Mouse (Mus musculus) left cerebral cortex, adult 11 months (tissue): ENCODE measurements around the gene Dgcr2.
A peak's percentile ranks its signal among the peaks of the same experiment; 100 is the strongest.

Experiments used
- DNase-seq: peaks from one replicate; pipeline ENCODE4 v3.0.0; 2022; ENCODE audit warnings: low spot score

Dgcr2 gene

DNA sequence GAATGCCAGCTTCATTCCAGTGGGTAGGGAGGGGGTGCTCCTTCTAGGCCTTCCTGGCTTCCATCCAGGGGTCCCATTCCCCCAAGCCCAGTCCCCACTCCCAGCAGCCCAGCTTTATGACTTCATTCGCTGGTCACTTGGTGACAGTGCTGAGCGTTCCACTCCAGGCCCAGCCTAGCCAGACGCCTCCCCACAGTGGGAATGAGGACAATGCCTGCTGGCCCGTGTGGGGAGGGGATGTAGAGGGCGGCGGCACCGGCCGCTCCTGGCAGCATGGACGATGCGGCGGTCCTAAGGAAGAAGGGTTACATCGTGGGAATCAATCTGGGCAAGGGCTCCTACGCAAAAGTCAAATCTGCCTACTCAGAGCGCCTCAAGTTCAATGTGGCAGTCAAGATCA lies at the start of gene Dgcr2, which contains the start of gene Tssk2:
Gene Dgcr2 (minus strand): TSS at position 101 of the 400 bp plus-strand sequence.
Gene Tssk2 (plus strand): TSS at position 176 of the 400 bp plus-strand sequence.
- no peak for DNase-seq

- no peak for DNase-seq
These were observed 46.9 kb upstream of the Dgcr2 start for GRCm38 (mm10) chr16:17945081-17945831.

- no peak for DNase-seq
These were observed 45.1 kb upstream of the Dgcr2 start for GRCm38 (mm10) chr16:17943466-17943865.

GRCm38 (mm10) chr16:17939255-17939751 lies 40.9 kb upstream of the Dgcr2 start:
- no peak for DNase-seq

GRCm38 (mm10) chr16:17938821-17939220 lies 40.5 kb upstream of the Dgcr2 start:
- no peak for DNase-seq

DNA sequence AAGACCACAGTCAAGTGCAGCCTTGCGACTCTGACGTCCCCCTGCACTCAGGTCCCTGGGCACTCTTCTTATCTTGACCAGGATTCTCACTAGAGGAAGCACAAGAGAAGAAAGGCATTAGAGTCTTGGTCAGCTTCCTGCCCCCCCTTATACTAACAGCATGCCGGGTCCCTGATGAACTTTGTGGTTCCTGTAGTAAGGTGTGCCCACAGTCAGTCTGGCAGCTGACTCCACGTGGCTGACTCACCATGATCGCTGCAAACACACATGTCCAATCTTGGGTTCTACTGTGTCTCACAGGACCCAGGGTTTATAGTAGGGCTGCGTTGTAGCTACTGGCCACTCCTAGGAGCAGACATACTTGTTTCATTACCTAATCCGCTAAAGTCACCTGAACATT lies 39.8 kb upstream of the Dgcr2 start:
- DNase-seq: no peak

DNA sequence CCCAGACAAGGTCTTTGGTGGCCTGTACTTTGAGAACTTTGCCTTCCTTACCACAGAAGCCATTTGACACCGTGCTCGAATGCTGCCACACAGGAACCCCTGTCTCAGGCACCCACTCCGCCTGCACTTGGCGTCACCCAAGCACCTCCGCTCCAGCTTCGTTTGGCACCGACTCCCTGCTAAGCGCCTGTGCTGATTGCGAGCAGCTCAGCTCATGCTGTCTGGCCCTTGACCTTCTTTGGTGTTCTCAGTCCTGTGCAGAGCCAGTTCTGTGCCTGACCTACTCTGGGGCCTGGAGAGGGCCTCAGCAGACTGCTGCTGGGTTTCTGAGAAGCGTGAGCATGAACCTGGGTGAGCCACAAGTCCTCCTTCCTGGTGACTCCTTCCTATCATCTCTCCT lies 38.4 kb upstream of the Dgcr2 start:
- DNase-seq: no peak

DNA sequence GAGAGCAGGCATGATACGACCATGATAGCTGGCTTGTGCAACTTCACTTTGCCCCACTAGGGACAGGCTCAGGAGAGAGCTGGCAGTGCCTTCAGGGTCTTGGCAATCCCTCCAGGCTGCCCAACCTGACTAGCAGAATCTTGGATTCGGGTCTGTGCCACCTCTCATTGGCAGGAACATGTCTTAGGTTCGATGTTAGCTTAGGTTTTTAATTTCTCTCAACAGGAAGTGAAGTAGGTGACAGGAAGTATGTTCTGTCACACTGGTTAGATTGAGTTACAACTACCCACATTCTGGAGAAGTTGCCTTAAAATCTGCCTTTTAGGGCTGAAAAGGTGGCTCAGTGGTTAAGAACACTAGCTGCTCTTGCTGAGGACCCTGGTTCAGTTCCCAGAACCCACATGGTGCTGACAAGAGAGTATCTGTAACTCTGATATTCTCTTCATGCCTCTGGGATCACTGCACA lies 36.1 kb upstream of the Dgcr2 start:
- DNase-seq: no peak

DNA sequence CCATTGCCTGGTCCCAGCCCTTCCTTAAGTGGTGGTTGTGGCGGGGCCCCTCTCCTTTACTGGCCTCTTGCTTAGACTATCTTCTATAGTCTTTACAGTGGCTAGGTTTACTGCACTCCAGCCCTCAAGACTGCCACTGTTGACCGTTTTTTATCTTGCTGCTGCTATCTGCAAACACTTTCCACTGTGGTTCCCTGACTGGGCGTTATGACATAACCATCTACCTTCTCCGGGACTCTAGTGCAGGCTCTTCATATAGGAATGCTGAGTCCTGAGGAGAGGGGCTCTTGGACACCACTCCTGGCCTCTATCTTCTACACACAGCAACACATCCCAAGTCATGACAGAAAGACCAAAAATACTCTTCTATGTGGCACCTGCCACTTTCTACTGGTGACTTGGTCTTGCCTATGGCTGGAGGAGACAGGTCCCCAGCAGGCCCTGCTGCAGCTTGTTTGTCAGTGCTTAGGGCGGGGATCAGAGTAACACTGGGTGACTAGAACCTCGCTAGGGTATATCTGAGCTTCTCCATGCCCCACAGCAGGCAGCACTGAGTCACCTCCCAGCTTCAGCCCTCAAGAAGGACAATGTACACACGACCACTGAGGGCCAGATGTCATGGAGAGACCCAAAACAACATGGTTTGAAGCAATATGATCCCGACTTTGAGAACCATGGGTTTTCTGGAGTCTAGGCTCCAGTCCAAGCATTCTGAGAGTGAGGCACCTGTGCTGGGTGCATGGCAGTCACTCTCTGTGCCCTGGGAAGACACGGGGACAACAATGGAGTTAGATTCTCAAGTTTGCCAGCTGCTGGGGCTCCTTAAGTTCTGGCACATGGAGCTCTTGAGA lies 35.5 kb upstream of the Dgcr2 start:
- no peak for DNase-seq

GRCm38 (mm10) chr16:17931906-17932460 lies 33.6 kb upstream of the Dgcr2 start:
- no peak for DNase-seq

GRCm38 (mm10) chr16:17929631-17930030 lies 31.3 kb upstream of the Dgcr2 start:
- no peak for DNase-seq

- DNase-seq: no peak
These were observed 30.8 kb upstream of the Dgcr2 start for GRCm38 (mm10) chr16:17929211-17929610.

GRCm38 (mm10) chr16:17928627-17929104 lies 30.3 kb upstream of the Dgcr2 start:
- DNase-seq: peak; percentile 50

- peak; percentile 73 for DNase-seq
These were observed 29.8 kb upstream of the Dgcr2 start, which contains the start of gene Slc25a1 for GRCm38 (mm10) chr16:17928087-17928580. Gene Slc25a1, minus strand, starts transcription at chr16:17928219.

DNA sequence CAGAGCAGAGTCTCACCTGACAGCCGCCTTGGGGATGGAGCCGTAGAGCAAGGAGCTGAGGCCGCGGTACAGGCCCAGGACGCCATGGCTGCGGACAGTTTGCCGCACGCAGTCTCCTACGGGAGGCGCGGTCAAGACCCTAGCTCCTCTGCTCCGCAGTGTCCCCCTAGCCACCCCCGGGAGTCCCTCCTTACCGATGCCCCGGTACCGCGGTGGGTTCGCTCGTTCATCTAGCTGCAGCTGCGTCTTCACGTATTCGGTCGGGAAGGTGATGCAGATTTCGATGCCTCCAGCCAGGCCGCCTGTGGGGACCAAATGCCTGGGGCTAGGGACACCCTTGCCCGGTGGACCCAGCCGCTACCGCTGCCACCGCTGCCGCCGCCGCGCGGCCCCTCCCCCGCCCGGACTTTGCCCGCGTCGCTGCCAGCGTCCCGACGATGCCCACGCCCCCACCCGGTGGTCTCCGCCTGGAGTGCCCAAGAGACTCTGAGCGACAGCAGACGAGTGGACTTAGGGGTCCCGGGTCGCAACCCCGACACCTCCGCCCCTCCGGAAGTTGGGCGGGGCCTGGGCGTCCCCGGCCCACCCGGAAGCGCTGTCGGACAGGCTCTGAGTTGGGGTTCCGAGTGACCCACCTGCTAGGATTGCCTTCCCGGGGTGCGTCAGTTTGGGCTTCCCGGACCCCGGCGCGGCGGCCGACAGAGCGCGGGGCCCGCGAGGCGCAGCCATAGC lies 29.2 kb upstream of the Dgcr2 start:
- no peak for DNase-seq

DNA sequence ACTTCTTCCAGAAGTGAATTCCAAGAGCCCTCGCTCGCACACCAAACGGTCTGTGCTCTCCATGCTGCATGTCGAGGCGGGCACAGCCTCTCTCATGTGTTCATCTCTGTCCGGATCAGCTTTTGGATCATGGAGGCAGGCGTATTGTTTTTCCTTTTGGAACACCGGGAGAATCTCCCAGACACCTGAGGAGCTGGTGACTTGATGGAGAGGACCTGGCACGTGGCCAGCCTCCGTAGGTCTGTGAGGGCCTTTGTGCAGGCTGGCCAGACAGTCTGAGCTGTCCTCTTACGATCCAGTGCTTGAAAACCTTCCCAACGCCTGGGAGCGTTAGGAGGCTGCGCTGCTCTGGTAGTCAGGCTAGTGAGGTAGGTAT lies 23.8 kb upstream of the Dgcr2 start:
- no peak for DNase-seq

DNA sequence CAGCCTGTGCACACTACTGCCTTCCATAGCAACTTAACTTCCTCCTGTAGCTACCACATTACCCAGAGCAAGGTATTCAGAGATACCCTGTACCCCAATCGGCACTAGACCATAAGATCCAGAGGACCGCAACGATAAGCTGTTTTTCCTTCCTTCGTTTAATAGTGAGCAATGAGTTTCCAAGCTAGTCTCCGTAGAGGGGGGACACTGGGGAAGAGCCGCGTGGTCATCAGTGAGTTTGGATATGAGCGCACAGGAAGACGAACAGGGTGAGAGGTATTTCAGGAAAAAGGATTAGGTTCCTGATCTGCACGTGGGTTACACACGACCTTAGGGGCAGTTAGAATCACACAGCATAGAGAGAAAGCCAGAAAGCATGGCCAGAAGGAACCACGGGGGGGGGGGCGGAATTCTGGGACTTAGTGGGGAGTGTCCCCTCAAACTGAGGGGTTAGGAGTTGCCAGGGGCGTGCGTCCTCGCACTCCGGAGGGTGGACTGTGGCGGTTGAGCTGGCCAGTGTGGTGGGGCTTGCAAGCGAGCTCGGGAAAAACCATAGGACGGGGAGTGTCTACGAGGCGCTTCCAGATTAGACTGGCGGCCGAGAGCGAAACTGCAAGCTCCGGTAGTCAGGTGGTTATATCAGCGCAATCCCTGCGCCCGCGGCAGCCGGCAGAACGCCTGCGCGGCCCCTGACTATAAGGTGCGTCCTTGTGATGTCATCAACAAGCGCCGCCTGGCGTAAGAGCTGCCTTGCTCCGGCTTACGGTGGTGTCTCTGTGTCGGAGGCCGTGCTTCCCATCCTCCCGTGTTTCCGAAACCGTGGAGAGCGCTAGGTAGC lies 23.2 kb upstream of the Dgcr2 start:
- peak; percentile 94 for DNase-seq

DNA sequence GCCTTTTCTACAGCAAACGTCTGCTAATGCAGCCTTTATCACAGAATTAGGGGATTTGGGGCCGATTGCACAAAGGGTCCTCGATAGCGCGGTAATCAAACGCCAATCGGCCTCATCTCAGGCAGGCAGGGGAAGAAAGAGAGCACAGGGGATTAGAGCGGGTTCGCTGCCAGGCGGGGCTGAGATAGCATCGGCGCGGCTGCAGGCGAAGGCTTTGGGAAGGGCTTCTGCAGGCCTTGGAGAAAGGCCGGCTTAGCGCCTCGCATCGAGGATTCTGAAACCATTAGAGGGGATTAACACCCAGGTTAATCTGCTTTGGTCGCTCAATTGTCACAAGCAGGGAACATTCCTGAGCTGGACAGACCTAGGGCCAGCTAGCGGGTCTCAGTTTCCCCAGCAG lies 22.2 kb upstream of the Dgcr2 start:
- no peak for DNase-seq

DNA sequence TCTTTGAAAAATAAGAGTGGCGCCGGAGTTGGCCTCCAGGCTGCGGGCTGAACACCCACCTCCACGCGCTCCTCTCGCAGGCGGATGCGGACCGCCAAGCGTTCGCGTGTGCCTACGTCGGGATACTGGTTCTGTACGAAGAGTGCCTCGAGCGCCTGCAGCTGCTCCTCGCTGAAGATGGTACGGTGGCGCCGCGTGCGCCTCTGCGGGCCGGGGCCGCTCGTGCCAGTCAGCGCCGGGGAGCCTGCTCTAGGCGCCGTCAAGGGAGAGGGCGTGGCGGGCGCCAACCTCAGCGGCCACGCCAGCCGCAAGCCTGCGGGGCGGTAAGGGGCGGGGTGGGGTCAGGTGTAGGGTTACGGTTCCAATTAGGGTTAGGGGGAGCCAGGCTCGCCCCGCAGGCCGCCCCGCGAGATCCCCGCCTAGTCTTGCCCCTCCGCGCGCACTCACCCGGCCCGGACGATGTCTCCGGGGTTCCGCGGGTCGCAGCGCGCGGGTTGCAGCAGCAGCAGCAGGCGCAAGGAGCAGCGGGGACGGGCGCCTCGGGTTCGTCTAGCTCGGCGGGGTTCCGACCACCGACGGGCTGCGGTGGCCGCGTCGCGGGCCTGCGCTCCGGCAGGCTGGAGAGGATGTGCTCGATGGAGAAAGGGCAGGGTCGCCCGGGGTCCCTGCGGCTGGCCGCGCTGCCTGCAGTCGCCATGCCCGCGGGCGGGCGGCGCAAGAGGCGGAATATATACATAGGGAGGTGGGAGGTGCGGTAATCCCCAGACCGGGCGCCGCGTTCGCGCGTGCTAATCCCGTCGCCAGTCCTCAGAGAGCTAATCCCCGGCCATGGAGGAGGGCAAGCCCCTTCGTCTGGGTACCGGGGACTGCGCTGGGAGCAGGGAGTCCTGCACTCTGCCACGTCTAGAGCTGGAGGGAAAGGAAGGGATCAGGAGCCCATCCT lies 16.2 kb upstream of the Dgcr2 start, which contains the start of gene Gsc2:
Gene Gsc2 (minus strand): TSS at position 753 of the 943 bp plus-strand sequence.
- no peak for DNase-seq
